In genomic region chr2:35131991-35132661, GRCm38 (mm10) we compare ENCODE assay signal across 8 mouse cellular contexts. TPM values are rescaled to one million over a fixed set of nuclear protein-coding genes. Genes with fewer than 3 reads are reported as not detected.
DNase-seq lines count a peak whose midpoint lies in the region; ATAC-seq lines count a peak whose summit lies in the region.

No protein-coding gene starts in this region.

- peak overlapping the region; percentile 93 for H3K4me2 ChIP-seq in intestine, embryonic 14.5 days (ENCODE audit: low read length)

- peak overlapping the region; percentile 75 for H3K27ac ChIP-seq in intestine, embryonic 14.5 days (ENCODE audit: low read depth)

- H3K4me3 ChIP-seq in intestine, embryonic 14.5 days (ENCODE audit: low read depth, low read length) = peak overlapping the region; percentile 45

- peaks cover 10% of the 10 kb centered on the region for H3K4me1 ChIP-seq in intestine, embryonic 14.5 days (replicated peaks; ENCODE audit: control insufficient read depth, insufficient read depth, low read length)

- intact Hi-C loops in gastrocnemius, postnatal 14 days (cut with DNase I; ENCODE audit: low total_unique reads) = no loop called here
- intact Hi-C loops in left cerebral cortex, postnatal 14 days (cut with DNase I) = no loop called here

- H3K9ac ChIP-seq in intestine, embryonic 14.5 days (ENCODE audit: low read length) = peak overlapping the region; percentile 61

- H3K36me3 ChIP-seq in intestine, embryonic 14.5 days (ENCODE audit: control insufficient read depth, insufficient read depth, low read length) = peaks cover 35% of the 10 kb centered on the region

- ATAC-seq in intestine, embryonic 14.5 days (replicated peaks; ENCODE audit: low FRiP score, low TSS enrichment, low read depth) = peak; percentile 98

- peak; percentile 95 to 99 for DNase-seq in adrenal gland, adult (ENCODE audit: inconsistent age in 2 of 2, low spot score in 1 of 2)
- DNase-seq in embryo, embryonic 10.5 days (ENCODE audit: low spot score) = peak; percentile 99
- peak; percentile 93 for DNase-seq in gastrocnemius, postnatal 14 days
- peak; percentile 99 for DNase-seq in intestine, embryonic 14.5 days (ENCODE audit: low spot score)
- DNase-seq in left cerebral cortex, postnatal 14 days (ENCODE audit: low spot score in 2 of 2) = peak; percentile 97
- DNase-seq in mesoderm, embryonic 11.5 days (ENCODE audit: low read depth, low spot score) = peak; percentile 96
- DNase-seq in right cerebral cortex, postnatal 36 days (ENCODE audit: low spot score in 2 of 2) = peak; percentile 92 to 94
- DNase-seq in yolk sac, embryonic 10.5 days (ENCODE audit: low spot score) = peak; percentile 96

- H3K27me3 ChIP-seq in intestine, embryonic 14.5 days (replicated peaks; ENCODE audit: control insufficient read depth, insufficient read depth, low read length) = no peaks in the 10 kb centered on the region

- no peaks in the 10 kb centered on the region for H3K9me3 ChIP-seq in intestine, embryonic 14.5 days (ENCODE audit: control insufficient read depth, low read length)

- WGBS in intestine, embryonic 14.5 days = under 1% methylated on average over 21 of the region's 21 CpGs

RNA-seq across cellular contexts. Expression of gene Cntrl, which starts 22.8 kb away (rescaled TPM):
- 1 to 10 TPM; 6.4 TPM for total RNA-seq in gastrocnemius, postnatal 14 days (2021)
- polyA plus RNA-seq in intestine, embryonic 14.5 days (2014; fragmentation: Nextera tagmentation; extraction: Ambion mirVana) = 27.4 and 33.0 TPM in 2 replicates
- total RNA-seq in left cerebral cortex, postnatal 14 days (2021) = 1 to 10 TPM; 8.0 to 8.3 TPM

RNA-seq across cellular contexts. Expression of gene AI182371, which starts 30.8 kb away (rescaled TPM):
- under 1 TPM; 0.14 to 0.29 TPM for total RNA-seq in gastrocnemius, postnatal 14 days (2021)
- polyA plus RNA-seq in intestine, embryonic 14.5 days (2014; fragmentation: Nextera tagmentation; extraction: Ambion mirVana) = 0.18 and 0.24 TPM in 2 replicates
- total RNA-seq in left cerebral cortex, postnatal 14 days (2021) = under 1 TPM; 0.22 to 0.44 TPM

Comparison
In these comparisons a context has a peak if more than half of its experiments do, and no peak if none do; other contexts are left out.
1. Peak in every context shown above with its lines: DNase-seq, ATAC-seq, H3K4me3 ChIP-seq and H3K27ac ChIP-seq.